18 mouse cellular contexts compared by ENCODE assay signal in genomic region chr19:34726254-34726962, GRCm38 (mm10). TPM values are rescaled to one million over a fixed set of nuclear protein-coding genes. Genes with fewer than 3 reads are reported as not detected.
DNase-seq lines count a peak whose midpoint lies in the region; ATAC-seq and TF ChIP-seq lines count a peak whose summit lies in the region.
"Had no signal": no experiment of that assay in that cellular context is flagged by ENCODE, and none has a peak within 500 bp of the region (broad histone marks: within the 10 kb centered on the region; RNA-seq: fewer than 3 reads in every experiment).

No protein-coding gene starts in this region.

- H3K36me3 ChIP-seq in kidney, embryonic 16.5 days (ENCODE audit: insufficient read depth, low read length): no peaks in the 10 kb centered on the region
- no peaks in the 10 kb centered on the region for H3K36me3 ChIP-seq in kidney, embryonic 14.5 days (ENCODE audit: control insufficient read depth, insufficient read depth, low read length)
- peaks cover 5% of the 10 kb centered on the region for H3K36me3 ChIP-seq in megakaryocyte, embryonic 14.5 days (replicated peaks; ENCODE audit: low read length)
- no peaks in the 10 kb centered on the region for H3K36me3 ChIP-seq in hindbrain, embryonic 11.5 days (ENCODE audit: control insufficient read depth, insufficient read depth, low read length)
- H3K36me3 ChIP-seq: embryonic facial prominence, embryonic 15.5 days; liver, embryonic 12.5 days; midbrain, embryonic 13.5 days; neural tube, embryonic 12.5 days had no signal

- H3K4me2 ChIP-seq in kidney, embryonic 16.5 days (replicated peaks; ENCODE audit: low read depth, low read length): no peak overlapping the region
- H3K4me2 ChIP-seq in kidney, embryonic 14.5 days (replicated peaks; ENCODE audit: low read depth, low read length): no peak overlapping the region
- no peak overlapping the region for H3K4me2 ChIP-seq in hindbrain, embryonic 11.5 days (replicated peaks; ENCODE audit: low read depth, low read length)
- H3K4me2 ChIP-seq: embryonic facial prominence, embryonic 15.5 days; liver, embryonic 12.5 days; midbrain, embryonic 13.5 days; neural tube, embryonic 12.5 days had no signal

- no peak for TF ChIP-seq CTCF in embryonic fibroblast, embryonic 13.5 days (IDR thresholded peaks at IDR 0.05; ENCODE audit: borderline replicate concordance, insufficient read depth, low read length)

- no peak overlapping the region for H3K9ac ChIP-seq in kidney, embryonic 16.5 days (replicated peaks; ENCODE audit: low read length)
- H3K9ac ChIP-seq in kidney, embryonic 14.5 days (ENCODE audit: low read depth, low read length): no peak overlapping the region
- H3K9ac ChIP-seq in hindbrain, embryonic 11.5 days (ENCODE audit: low read depth, low read length): no peak overlapping the region
- H3K9ac ChIP-seq: embryonic facial prominence, embryonic 15.5 days; liver, embryonic 12.5 days; midbrain, embryonic 13.5 days; neural tube, embryonic 12.5 days had no signal

- DNase-seq in CD4-positive helper T cell, adult 2 months (ENCODE audit: low read depth, low spot score): peak; percentile 19
- DNase-seq in adrenal gland, postnatal 10 days: no peak
- no peak for DNase-seq in gastrocnemius, adult 8-10 months (ENCODE audit: low spot score in 2 of 2)
- DNase-seq in hindbrain, embryonic 11.5 days (ENCODE audit: low spot score): no peak
- DNase-seq: adrenal gland, postnatal 25 days; gastrocnemius, postnatal 25 days; retina, postnatal 1 day had no signal

- H3K27ac ChIP-seq in kidney, embryonic 16.5 days (ENCODE audit: low read length): no peak overlapping the region
- no peak overlapping the region for H3K27ac ChIP-seq in kidney, embryonic 14.5 days (ENCODE audit: low read depth, low read length)
- peak overlapping the region; percentile 58 for H3K27ac ChIP-seq in embryonic fibroblast, embryonic 13.5 days (ENCODE audit: insufficient read depth, low read length)
- no peak overlapping the region for H3K27ac ChIP-seq in hindbrain, embryonic 11.5 days (ENCODE audit: low read depth, low read length)
- H3K27ac ChIP-seq: embryonic facial prominence, embryonic 15.5 days; layer of hippocampus, adult 2 months; midbrain, embryonic 13.5 days; neural tube, embryonic 12.5 days had no signal

- TF ChIP-seq POLR2A in embryonic fibroblast, embryonic 13.5 days (IDR thresholded peaks at IDR 0.05; ENCODE audit: low read depth, low read length): no peak

- no peaks in the 10 kb centered on the region for H3K27me3 ChIP-seq in kidney, embryonic 16.5 days (ENCODE audit: insufficient read depth, low read length)
- H3K27me3 ChIP-seq in kidney, embryonic 14.5 days (ENCODE audit: control insufficient read depth, insufficient read depth, low read length): no peaks in the 10 kb centered on the region
- no peaks in the 10 kb centered on the region for H3K27me3 ChIP-seq in megakaryocyte, embryonic 14.5 days (replicated peaks)
- no peaks in the 10 kb centered on the region for H3K27me3 ChIP-seq in hindbrain, embryonic 11.5 days (ENCODE audit: control insufficient read depth, insufficient read depth, low read length)
- H3K27me3 ChIP-seq: embryonic facial prominence, embryonic 15.5 days; liver, embryonic 12.5 days; midbrain, embryonic 13.5 days; neural tube, embryonic 12.5 days had no signal

- 0 out of 2 replicates have a peak, but pooled peaks have one; percentile 19 for ATAC-seq in kidney, embryonic 16.5 days (ENCODE audit: low FRiP score, low TSS enrichment)
- ATAC-seq in kidney, embryonic 14.5 days (ENCODE audit: low FRiP score, low TSS enrichment): no peak
- ATAC-seq in hindbrain, embryonic 11.5 days (ENCODE audit: low FRiP score): no peak
- ATAC-seq: forebrain, embryonic 16.5 days; intestine, embryonic 16.5 days; liver, embryonic 12.5 days; midbrain, embryonic 13.5 days had no signal

- peaks cover 9% of the 10 kb centered on the region; the same call in 1 of the 2 replicates for H3K4me1 ChIP-seq in kidney, embryonic 16.5 days (ENCODE audit: insufficient read depth, low read length)
- no peaks in the 10 kb centered on the region for H3K4me1 ChIP-seq in kidney, embryonic 14.5 days (ENCODE audit: control insufficient read depth, insufficient read depth, low read length)
- 0 out of 2 replicates have a peak, but pooled peaks cover 3% of the 10 kb centered on the region for H3K4me1 ChIP-seq in embryonic fibroblast, embryonic 13.5 days (ENCODE audit: control insufficient read depth, insufficient read depth, low read length)
- peaks cover 59% of the 10 kb centered on the region for H3K4me1 ChIP-seq in megakaryocyte, embryonic 14.5 days
- H3K4me1 ChIP-seq in hindbrain, embryonic 11.5 days (replicated peaks; ENCODE audit: control insufficient read depth, insufficient read depth, low read length): no peaks in the 10 kb centered on the region
- H3K4me1 ChIP-seq: embryonic facial prominence, embryonic 15.5 days; midbrain, embryonic 13.5 days; neural tube, embryonic 12.5 days had no signal

- WGBS in kidney, embryonic 16.5 days: 36% methylated on average over 1 of the region's 1 CpGs
- WGBS in kidney, embryonic 14.5 days: 69% methylated on average over 1 of the region's 1 CpGs
- WGBS in hindbrain, embryonic 11.5 days: 89% methylated on average over 1 of the region's 1 CpGs

- no peak overlapping the region for H3K4me3 ChIP-seq in kidney, embryonic 16.5 days (ENCODE audit: low read length)
- H3K4me3 ChIP-seq in kidney, embryonic 14.5 days (ENCODE audit: low read length): no peak overlapping the region
- no peak overlapping the region for H3K4me3 ChIP-seq in embryonic fibroblast, embryonic 13.5 days (ENCODE audit: insufficient read depth, low read length)
- H3K4me3 ChIP-seq in megakaryocyte, embryonic 14.5 days (replicated peaks): peak overlapping the region; percentile 18
- H3K4me3 ChIP-seq in hindbrain, embryonic 11.5 days (ENCODE audit: low read depth, low read length): no peak overlapping the region
- H3K4me3 ChIP-seq: embryonic facial prominence, embryonic 15.5 days; layer of hippocampus, adult 2 months; liver, embryonic 12.5 days; midbrain, embryonic 13.5 days; neural tube, embryonic 12.5 days had no signal

- H3K9me3 ChIP-seq in kidney, embryonic 16.5 days (ENCODE audit: low read length): no peaks in the 10 kb centered on the region
- no peaks in the 10 kb centered on the region for H3K9me3 ChIP-seq in kidney, embryonic 14.5 days (ENCODE audit: control insufficient read depth, low read length)
- H3K9me3 ChIP-seq in megakaryocyte, embryonic 14.5 days: peaks cover 8% of the 10 kb centered on the region; the same call in 1 of the 2 replicates
- no peaks in the 10 kb centered on the region for H3K9me3 ChIP-seq in hindbrain, embryonic 11.5 days (ENCODE audit: control insufficient read depth, low read length)
- H3K9me3 ChIP-seq: embryonic facial prominence, embryonic 15.5 days; liver, embryonic 12.5 days; midbrain, embryonic 13.5 days; neural tube, embryonic 12.5 days had no signal

RNA-seq across cellular contexts. Expression of gene Slc16a12, which starts 20.7 kb away (rescaled TPM):
- polyA plus RNA-seq in kidney, embryonic 16.5 days (2015; fragmentation: Nextera tagmentation; extraction: Ambion mirVana): 17.9 and 19.1 TPM in 2 replicates
- 2.7 and 7.4 TPM in 2 replicates for polyA plus RNA-seq in kidney, embryonic 14.5 days (2014; fragmentation: Nextera tagmentation; extraction: Ambion mirVana)
- polyA plus RNA-seq in embryonic fibroblast, embryonic 13.5 days (2011; ENCODE audit: insufficient read length, low read depth, missing spikeins): 3.8 and 3.9 TPM in 2 replicates
- not detected in 2 replicates for polyA plus RNA-seq in megakaryocyte, embryonic 14.5 days (2012; ENCODE audit: insufficient read depth, low replicate concordance)
- 1 to 10 TPM; 6.1 to 9.5 TPM for total RNA-seq in adrenal gland, postnatal 10 days (2021)
- 1 to 10 TPM in 1 of 4 experiments, under 1 TPM in 3; 0.34 to 1.8 (median 0.44) TPM for total RNA-seq in gastrocnemius, adult 8-10 months (2022)
- polyA plus RNA-seq in hindbrain, embryonic 11.5 days (2014; fragmentation: Nextera tagmentation; extraction: Ambion mirVana): 2.2 and 3.1 TPM in 2 replicates
